Mouse (Mus musculus) hematopoietic stem cell, adult 5-6 weeks (primary cell): ENCODE results near the gene D130043K22Rik. TPM values are rescaled to one million over a fixed set of nuclear protein-coding genes. Genes with fewer than 3 reads are reported as not detected.

Experiments used
- ATAC-seq, 2 experiments: fragments of 125-278 bp in 1 of 2; replicated peaks in 1 of 2; 2 replicates each; pipeline ENCODE4 v1.8.0; 2016 to 2017; ENCODE audit warnings: inconsistent platforms in 2 of 2, mild to moderate bottlenecking in 2 of 2, moderate number of reproducible peaks in 2 of 2, low read depth in 1 of 2, moderate TSS enrichment in 1 of 2; ENCODE audit not compliant: low FRiP score in 2 of 2, poor library complexity in 2 of 2, severe bottlenecking in 2 of 2, insufficient read depth in 1 of 2, low TSS enrichment in 1 of 2
- total RNA-seq: library from RNA; stranded (forward); fragments of 172-1452, 232-1000 nt; gene quantifications from 2 replicates; pipeline ENCODE4 v1.2.3, GENCODE M21; 2017

Gene D130043K22Rik
- total RNA-seq = not detected in 2 replicates

DNA sequence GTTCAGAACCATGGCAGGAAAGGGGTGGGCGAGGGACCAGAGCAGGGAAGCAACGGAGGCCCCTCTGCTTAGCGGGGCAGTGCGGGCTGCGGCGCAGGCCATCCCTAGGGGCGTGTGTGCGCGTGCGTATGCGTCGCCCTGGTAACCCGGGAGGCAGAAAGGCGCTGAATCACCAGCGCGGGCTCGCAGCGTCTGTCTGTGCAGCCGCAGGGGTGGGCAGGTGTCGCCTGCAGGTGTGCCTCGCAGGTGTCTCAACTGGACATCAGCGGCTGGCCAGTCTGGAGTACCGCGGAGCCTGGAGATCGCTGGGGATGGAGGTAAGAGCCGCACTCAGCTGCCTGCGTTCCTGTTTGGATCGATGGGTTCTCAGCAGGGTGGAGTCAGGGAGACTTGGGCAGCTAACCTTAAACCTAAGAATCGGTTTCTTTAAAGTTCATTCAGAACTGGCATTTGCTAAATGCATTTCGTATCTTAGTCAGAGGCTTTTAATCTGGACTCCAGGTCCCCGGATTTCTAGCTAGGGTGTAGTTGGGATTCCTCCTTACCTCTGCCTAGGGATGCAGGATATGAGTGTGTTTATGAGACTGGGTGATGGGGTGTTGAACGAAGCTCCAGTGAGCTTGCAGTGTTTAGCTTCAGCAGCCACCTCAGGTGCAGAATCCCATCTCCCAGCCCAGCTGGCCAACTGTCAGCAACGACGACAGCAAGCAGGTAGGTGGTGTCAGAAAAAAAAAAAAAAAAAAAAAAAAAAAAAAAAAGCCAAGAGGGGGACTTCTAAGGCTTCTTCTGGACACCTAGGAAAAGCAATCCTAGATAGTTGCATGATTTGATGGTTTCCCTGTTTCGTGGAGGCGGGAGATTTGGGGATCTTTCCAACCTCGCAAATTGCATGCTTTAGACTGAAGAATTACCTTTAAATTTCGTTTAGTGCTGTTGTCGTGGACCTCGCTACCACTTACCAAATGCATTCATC is at the start of gene D130043K22Rik:
Gene D130043K22Rik, plus strand, starts transcription at position 153 of the 973 bp plus-strand sequence.
- ATAC-seq = peak; percentile 75 to 80

DNA sequence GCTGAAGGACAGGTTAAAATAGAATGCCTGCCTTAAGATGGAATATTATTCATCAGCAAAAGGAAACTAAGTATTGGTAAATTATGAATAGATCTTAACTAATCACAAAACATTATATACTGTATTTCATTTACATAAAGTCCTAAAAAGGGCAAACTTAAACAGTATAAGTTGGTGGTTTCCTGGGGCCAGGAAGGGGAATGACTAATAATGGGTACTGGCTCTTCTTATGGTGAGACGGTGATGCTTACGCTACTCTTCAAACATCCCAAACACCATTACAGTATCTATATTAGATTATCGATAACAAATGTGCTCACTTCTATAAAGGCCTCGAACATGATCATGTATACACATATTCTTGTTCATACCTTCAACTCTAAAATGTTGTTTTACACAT is 46.2 kb upstream of the D130043K22Rik start:
- no peak for ATAC-seq

DNA sequence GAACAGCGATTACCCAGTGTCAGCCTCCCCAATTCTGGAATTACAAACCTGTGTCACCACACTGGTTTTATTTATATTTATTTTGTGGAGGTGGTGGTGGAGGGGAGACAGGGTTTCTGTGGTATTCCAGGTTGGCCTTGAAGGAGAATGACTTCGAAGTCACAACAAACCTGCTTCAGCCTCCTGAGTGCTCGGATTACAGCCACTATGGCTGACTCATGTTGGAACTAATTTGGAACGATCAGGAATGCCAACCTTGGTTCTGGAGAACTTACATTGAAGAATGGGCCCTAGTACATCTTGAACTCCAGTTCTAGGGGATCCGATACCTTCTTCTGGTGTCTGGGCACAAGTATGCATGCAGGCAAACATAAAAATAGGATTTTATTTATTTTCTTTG is 45.6 kb upstream of the D130043K22Rik start:
- ATAC-seq = no peak

DNA sequence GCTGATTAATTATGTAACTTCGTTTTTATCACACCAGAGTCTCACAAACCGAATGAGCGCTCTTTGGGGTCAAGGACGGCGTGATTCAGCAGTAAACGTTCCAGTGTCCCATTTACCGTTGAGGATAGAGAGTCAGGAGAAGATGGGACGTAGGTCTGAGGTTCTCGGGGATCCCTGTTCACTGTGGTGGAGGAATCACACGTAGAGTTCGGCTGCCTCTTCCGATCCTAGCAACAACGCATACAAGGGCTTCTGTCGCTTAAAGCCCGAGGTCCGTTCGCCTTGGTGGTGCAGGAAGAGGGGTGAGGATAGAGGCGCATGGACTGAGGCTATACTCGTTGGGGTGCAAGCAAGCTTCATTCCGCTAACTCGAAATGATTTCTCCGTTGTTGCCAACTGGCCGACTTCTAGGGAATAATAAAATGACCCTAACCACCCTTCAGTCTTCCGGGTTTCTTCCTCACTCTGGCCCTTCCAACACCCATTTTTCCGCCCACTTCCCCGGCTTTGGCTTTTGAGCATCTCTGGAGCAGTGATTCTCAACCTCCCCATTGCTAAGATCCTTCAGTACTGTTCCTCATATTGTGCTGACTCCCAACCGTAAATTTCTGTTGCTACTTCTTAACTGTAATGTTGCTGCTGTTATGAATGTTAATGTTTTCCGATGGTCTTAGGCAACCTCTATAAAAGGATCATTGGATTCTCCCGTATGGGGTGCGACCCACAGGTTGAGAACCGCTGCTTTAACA is 44.8 kb upstream of the D130043K22Rik start:
- ATAC-seq = peak in 1 of 2 experiments; percentile 3; a peak in 1 of 4 replicates

DNA sequence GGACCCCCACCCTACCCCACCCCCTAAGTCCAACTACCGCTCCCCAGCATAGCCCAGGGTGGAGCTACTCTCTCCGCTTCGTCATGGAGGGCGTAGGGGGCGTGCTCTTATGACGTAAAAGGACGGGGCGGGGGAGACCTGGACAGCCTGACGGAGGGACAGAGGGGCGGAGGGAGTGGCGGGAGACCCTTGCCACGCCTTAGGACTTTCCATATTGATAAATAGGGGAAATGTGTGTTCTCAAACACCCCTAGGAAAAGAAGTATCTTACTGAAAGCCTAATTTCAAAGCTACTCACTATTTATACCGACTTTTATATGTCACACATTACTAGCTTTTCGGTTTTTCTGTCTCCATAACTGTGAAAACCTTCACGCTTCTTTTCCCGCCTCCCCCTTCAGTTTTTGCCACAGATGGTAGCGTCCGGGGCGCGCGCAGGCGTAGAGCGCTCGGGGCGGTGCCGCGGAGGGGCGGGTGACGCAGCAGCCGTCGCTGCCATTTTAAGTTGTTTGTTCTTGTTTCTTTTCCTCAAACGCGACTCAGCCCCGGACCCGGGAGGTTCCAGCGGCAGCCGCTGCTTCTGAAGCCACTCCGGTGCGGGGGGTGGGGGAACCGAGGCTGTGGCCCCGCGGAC is 44.1 kb upstream of the D130043K22Rik start:
- peak; percentile 87 to 89 for ATAC-seq

DNA sequence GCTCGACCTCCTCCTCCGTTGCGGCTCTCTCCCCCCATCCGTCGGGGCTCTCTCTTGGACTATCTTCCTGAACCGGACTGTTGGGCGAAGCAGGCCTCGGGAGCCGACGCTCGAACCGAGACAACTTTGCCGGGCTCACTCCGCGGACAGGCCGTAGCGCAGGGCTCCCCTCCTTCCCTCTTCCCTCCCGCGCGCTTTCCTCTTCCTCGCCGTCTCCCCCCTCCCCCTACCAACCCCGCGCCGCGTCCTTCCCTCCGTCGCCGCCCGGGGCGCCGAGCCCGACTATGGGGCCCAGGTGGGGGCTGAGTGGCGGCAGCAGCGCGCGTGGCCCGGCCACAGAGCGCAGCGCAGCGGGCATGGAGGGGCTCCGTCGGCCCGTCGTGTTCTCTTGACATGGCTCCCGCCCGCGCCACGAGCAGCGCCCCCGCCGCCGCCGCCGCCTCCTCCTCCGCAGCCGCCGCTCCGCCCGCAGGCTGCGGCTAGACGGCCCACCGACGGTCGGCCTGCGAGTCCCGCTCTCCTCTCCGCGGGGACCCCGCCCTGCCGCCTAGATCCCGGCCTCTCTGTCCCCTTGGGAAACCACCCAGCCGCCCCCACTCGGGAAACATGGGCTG is 43.5 kb upstream of the D130043K22Rik start, which contains the start of gene BC005537:
Gene BC005537, plus strand, starts transcription at position 350 of the 614 bp plus-strand sequence.
- peak in 1 of 2 experiments; percentile 43; a peak in 3 of 4 replicates for ATAC-seq

DNA sequence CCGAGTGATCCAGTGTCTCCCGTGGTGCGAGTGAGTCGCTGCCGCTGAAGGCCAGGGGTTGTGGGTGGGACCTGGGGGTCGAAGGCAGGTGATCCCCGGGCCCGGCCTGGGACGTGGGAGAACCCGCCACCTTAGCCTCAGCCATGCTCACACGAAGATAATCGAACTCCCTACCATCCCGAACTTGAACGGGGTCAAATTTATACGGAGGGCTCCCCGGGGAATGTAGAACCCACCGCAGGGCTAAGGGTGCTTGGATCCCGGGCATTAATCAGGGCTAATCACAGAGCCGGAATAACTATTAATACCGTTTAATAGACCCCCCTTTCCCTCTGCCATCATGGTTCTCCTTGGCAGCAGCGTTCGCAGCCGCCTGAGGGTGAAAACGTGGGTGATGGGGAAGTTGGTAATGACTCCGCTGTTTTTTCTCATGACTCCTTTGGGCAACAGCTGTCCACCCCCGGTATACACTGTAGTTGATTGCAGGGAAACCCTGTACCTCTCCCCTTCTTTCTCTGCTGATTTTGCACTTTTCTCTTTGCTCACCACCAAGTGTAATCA is 42.7 kb upstream of the D130043K22Rik start:
- peak; percentile 55 to 56 for ATAC-seq

DNA sequence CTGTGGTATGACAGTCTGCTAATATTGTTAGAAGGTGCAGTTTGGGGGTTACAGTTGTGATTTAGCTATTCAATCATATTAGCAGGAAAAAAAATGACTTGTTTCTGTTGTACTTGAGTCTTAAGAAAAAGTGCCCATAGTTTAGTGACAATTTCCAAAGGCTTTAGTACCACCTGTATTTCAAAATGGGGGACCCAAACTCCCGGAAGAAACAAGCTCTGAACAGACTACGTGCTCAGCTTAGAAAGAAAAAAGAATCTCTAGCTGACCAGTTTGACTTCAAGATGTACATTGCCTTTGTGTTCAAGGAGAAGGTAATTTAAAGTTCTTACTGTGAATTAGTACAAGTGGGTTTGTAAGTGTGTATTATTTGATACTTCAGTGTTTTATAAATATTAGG is 41.7 kb upstream of the D130043K22Rik start:
- no peak for ATAC-seq

DNA sequence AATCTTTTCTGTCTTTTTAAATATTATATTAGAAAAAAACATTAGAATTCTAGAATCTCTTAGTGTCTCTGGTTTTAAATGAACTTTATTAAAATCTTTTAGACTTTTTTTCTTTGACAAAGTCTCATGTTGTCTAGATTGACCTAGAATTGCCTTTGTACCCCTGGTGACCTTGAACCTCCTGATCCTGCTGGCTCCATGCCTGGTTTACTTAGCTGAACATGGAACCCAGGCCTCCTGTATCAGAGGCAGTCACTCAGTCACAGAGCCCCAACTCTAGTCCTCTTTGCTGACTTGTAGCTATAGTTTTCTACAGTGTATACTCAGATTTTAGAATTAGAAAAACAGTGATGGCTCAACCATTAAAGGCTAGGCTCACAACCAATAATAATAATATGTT is 38.9 kb upstream of the D130043K22Rik start:
- ATAC-seq = no peak

DNA sequence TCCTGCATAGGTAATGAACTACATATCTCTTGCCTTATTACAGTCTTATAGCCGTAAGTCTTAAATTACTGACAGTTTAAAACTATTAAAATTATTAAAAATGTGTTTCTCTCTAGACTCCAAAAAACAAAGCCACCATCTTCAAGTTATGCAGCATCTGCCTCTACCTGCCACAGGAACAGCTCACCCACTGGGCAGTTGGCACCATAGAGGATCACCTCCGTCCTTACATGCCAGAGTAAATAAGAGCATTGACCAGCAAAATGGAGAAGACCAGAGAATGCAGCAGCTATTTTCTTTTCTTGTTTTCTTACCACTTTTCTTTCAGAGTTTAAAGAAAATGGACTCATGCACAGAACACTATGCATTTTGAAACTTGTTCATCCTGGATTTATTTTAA is 32.4 kb upstream of the D130043K22Rik start:
- ATAC-seq = no peak

DNA sequence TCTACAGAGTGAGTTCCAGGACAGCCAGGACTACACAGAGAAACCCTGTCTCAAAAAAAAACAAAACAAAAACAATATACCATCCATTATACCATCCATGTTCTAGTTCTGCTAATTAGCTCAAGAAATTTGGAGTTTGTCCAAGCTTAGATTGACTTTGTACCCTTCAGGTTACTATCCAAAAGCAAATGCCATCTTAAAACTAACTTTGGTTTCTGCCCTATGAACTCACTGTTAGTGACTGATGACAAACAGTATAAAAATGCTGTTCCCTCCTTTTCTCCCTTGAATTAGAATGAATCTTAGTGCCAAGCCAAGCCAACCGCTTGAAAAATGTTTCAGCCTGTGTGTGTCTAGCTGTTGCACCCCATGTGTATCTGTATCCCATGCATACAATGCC is 30.3 kb upstream of the D130043K22Rik start:
- ATAC-seq = no peak

DNA sequence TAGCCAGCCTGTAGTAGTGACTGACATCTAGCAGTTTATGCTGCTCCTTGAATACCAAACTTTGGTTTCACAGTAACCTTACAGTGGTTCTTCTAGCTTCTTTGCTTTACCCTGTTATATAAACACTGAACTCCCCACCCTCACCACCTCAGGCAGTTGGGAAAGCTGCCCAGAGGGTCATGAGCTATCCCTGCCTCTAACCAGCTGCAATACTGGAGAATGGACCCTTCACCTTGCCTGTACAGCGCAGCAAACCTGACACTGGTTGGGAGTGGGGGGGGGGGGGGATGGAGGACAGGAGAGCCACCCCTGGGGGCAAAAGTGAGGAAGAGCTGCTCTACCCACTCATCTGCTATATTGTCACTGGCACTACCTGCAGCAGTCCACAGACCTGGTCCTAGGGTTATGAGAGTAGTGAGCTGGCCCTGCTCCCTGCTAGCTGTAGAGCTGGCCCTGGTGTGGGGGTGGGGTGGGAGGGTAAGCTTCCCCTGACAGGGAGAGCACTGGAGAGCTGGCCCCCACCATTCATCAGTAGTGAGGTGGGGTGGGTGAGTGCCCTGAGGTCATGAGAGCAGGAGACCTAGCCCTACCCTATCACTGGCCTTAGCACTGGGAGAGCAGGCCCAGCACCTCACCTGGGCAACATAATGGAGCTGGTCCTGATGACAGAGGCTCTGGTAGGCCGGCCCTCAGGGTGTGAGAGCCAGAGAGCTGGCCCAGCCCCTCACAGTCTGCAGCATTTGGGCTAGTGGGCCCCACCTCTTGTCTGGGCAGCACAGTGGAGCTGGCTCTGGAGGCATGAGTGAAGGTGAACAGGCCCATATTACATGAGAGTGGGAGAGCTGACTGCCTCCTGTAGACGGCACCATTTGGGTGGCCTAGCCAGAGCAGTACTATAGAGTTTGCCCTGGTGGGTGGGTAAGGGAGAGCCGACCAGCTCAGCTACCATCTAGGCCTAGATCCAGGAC is 28.5 kb upstream of the D130043K22Rik start:
- 0 out of 4 replicates have a peak, but pooled peaks of 1 of the 2 experiments have one; percentile 9 for ATAC-seq

DNA sequence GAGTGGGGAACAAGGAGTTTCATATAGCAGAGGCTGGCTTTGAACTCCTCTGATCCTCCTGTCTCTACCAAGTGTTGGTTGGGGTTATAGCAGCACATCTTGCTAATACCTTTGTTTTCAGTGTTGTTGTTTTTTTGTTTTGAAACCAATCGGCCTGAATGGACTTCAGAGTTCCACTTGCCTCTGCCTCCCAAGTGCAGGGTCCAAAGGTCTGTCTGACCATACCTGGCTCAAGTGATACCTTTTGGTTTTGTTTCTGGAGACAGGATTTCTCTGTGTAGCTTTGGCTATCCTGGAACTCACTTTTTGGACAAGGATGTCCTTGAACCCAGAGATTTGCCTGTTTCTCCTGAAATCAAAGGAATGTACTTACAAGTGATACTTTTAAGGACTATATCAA is 25.0 kb upstream of the D130043K22Rik start:
- ATAC-seq = no peak

DNA sequence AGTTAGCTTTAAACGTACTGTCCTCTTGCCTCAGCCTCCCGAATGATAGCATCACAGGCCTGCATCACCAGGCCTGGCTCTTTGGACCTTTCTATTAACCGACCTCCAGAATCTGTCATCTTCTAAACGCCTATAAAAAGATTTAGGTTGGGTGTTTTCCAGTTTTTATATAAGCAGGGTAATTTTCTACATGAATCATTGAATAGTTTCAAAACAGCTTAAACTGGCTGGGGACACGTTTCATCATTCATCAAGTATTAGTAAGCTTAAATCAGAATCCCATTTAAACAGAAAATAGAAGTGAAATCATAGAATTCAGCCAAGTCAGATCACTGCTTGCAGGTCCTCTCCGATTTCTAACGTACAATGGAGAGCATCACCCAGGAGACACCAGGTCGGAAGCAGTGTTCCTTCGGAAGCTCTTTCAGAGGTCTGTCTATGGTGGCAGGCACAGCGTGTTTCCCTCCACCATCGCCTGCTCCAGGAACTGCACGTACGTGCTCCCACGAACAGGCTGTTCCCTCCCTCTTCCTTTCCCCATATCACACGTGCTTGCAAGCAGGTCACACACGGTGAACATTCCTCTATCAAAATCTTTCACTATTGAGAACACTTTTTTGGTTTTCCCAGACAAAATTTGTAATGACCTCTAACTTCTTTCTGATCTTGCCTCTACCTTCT is 22.1 kb upstream of the D130043K22Rik start:
- ATAC-seq = no peak

DNA sequence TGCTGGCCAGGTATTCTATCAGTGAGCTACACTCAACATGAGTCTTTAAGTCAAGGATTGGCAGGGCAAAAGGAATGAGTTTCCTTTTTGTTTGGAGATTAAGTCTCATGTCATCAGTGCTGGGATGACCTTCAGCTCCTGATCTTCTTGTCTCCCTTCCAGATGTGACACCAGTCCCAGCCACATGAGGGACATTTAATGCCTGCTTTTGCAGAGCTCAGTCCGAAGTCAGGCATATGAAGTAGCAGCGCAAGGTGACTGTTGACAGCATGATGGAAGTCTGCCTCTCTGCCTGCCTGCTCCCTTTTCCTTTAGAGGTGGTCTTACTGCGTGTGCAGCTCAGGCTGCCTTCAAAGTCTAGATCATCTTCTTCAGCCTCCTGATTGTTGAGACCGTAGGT is 20.3 kb upstream of the D130043K22Rik start:
- no peak for ATAC-seq
